Mouse (Mus musculus): ENCODE measurements around the gene Eno3. TPM values are rescaled to one million over a fixed set of nuclear protein-coding genes. Genes with fewer than 3 reads are reported as not detected.
A peak's percentile ranks its signal among the peaks of the same experiment; 100 is the strongest.

Eno3 gene
- polyA plus RNA-seq, 1 experiment = 75.8 TPM

DNA sequence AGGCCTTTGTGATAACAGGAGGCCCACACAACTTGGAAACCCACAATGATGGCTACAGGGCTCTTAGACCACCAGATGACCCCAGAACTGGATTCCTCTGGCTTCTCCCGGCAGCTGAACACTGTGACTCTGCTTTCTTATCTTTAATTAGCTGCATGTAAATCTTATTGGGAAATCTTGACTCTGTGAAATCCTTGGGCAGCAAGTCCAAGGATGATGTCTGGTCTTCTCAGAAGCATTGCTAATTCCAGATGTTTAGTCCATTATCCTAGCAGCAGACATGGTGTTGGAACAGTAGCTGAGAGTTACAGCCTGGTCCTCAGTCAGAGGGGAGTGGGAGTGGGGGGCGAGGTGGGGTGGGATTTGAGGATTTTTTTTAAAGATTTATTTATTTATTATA is 28.6 kb upstream of the Eno3 start:
- no peak overlapping the region for H3K27ac ChIP-seq (ENCODE audit: control insufficient read depth, insufficient read depth, low read length)
- WGBS = 94% methylated on average over 2 of the region's 2 CpGs
- H3K36me3 ChIP-seq (ENCODE audit: control insufficient read depth, insufficient read depth, low read length) = no peaks in the 10 kb centered on the region
- no peak overlapping the region for H3K4me3 ChIP-seq (ENCODE audit: control insufficient read depth, insufficient read depth, low read length)
- DNase-seq = no peak
- no peaks in the 10 kb centered on the region for H3K4me1 ChIP-seq (replicated peaks; ENCODE audit: control insufficient read depth, insufficient read depth, low read length)
- no peak for TF ChIP-seq POLR2A (IDR thresholded peaks at IDR 0.05; ENCODE audit: control insufficient read depth, extremely low read depth, insufficient read depth, low read length, poor library complexity)
- no peak for TF ChIP-seq CTCF (IDR thresholded peaks at IDR 0.05; ENCODE audit: borderline replicate concordance, control insufficient read depth, extremely low read depth, insufficient read depth, low read length, poor library complexity)
- no peaks in the 10 kb centered on the region for H3K27me3 ChIP-seq (ENCODE audit: control insufficient read depth, insufficient read depth, low read length)

DNA sequence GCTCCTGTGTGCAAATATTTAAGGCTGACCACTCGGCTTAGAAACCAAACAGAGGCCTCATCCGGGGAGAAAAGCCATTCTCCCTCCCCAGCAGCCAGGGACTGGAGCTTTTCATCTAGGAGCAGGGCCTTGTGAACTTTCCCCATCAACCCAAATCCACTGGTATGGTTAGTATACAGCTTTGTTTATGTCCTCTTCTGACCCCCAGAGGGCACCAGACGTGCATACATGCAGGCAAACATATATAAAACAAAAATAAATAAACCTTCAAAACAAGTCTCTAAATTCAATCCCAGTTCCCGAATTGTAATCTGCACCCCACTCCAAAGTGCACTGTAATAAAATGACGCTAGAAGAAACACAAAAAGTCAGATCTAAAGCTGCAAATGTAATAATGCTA is 27.4 kb upstream of the Eno3 start:
- peak; percentile 55 for DNase-seq
- no peak for TF ChIP-seq CTCF (IDR thresholded peaks at IDR 0.05; ENCODE audit: borderline replicate concordance, control insufficient read depth, extremely low read depth, insufficient read depth, low read length, poor library complexity)
- no peak for TF ChIP-seq POLR2A (IDR thresholded peaks at IDR 0.05; ENCODE audit: control insufficient read depth, extremely low read depth, insufficient read depth, low read length, poor library complexity)
- Histone ChIP-seq H3K27ac (ENCODE audit: control insufficient read depth, insufficient read depth, low read length) (no peak overlapping the region), H3K4me1 (replicated peaks; ENCODE audit: control insufficient read depth, insufficient read depth, low read length) (no peaks in the 10 kb centered on the region), H3K27me3 (ENCODE audit: control insufficient read depth, insufficient read depth, low read length) (no peaks in the 10 kb centered on the region), H3K36me3 (ENCODE audit: control insufficient read depth, insufficient read depth, low read length) (no peaks in the 10 kb centered on the region), H3K4me3 (ENCODE audit: control insufficient read depth, insufficient read depth, low read length) (no peak overlapping the region)
- WGBS = 62% methylated on average over 5 of the region's 5 CpGs

DNA sequence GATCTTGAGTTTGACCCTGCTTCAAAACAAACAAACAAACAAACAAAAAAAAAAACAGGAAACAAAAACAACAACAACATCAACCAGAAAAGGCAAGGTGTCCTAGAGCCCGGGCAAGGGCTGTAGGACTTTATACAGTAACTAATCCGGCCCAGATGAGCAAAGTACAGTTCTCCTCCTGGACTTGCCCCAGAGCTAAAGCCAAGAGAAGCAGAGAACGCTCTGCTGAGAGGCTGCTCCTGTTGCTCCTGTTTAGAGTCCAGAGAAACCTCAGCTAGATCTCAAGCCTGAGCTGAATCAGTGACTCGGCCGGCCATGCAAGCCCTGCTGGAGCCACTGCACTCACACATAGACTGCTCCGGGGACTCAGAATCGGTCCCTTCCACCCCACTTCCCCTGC is 26.9 kb upstream of the Eno3 start:
- DNase-seq = no peak
- TF ChIP-seq CTCF (IDR thresholded peaks at IDR 0.05; ENCODE audit: borderline replicate concordance, control insufficient read depth, extremely low read depth, insufficient read depth, low read length, poor library complexity) (no peak), POLR2A (IDR thresholded peaks at IDR 0.05; ENCODE audit: control insufficient read depth, extremely low read depth, insufficient read depth, low read length, poor library complexity) (no peak)
- no peaks in the 10 kb centered on the region for H3K4me1 ChIP-seq (replicated peaks; ENCODE audit: control insufficient read depth, insufficient read depth, low read length)
- H3K36me3 ChIP-seq (ENCODE audit: control insufficient read depth, insufficient read depth, low read length) = no peaks in the 10 kb centered on the region
- no peaks in the 10 kb centered on the region for H3K27me3 ChIP-seq (ENCODE audit: control insufficient read depth, insufficient read depth, low read length)
- no peak overlapping the region for H3K27ac ChIP-seq (ENCODE audit: control insufficient read depth, insufficient read depth, low read length)
- H3K4me3 ChIP-seq (ENCODE audit: control insufficient read depth, insufficient read depth, low read length) = no peak overlapping the region
- WGBS = 82% methylated on average over 7 of the region's 7 CpGs

DNA sequence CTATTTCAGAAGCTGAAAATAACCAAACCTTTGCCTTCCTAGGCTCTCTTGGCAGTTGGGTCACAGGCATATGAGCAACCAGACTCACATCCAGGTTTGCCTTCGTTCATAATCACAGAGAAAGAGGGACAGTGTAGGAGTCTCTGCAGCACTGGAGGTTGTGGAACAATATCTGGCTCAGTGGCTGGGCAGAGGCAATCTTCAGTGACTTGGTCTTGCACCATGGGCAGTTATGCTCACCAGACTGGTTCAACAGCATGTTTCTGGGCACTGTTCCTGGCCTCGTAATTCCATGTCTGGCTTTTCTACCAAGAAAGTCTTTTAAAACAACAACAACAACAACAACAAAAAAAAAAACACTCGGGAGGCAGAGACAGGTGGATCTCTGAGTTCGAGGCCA is 21.4 kb upstream of the Eno3 start:
- 91% methylated on average over 4 of the region's 4 CpGs for WGBS
- no peaks in the 10 kb centered on the region for H3K4me1 ChIP-seq (replicated peaks; ENCODE audit: control insufficient read depth, insufficient read depth, low read length)
- TF ChIP-seq CTCF (IDR thresholded peaks at IDR 0.05; ENCODE audit: borderline replicate concordance, control insufficient read depth, extremely low read depth, insufficient read depth, low read length, poor library complexity) = no peak
- TF ChIP-seq POLR2A (IDR thresholded peaks at IDR 0.05; ENCODE audit: control insufficient read depth, extremely low read depth, insufficient read depth, low read length, poor library complexity) = no peak

DNA sequence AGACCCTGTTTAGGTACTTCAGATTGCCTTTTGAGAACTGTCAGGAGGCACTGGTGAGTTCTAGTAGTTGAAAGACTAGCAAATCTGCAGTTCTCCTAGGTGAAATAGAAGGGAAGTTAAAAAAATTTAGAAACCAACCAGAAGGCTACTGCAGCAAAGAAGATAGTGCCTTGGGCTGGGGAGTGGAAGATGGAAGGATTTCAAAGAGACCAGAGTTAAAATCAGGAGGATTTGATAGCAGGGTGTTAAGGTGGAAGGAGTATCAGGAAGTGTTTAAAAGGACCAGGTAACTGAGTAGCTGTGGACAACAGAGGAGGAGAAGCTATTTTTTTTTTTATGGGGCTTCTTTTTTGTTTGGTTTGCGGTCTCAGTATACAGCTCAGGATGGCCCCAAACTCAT is 19.2 kb upstream of the Eno3 start:
- Histone ChIP-seq H3K27ac (ENCODE audit: control insufficient read depth, insufficient read depth, low read length) (no peak overlapping the region), H3K27me3 (ENCODE audit: control insufficient read depth, insufficient read depth, low read length) (no peaks in the 10 kb centered on the region), H3K36me3 (ENCODE audit: control insufficient read depth, insufficient read depth, low read length) (no peaks in the 10 kb centered on the region), H3K4me1 (replicated peaks; ENCODE audit: control insufficient read depth, insufficient read depth, low read length) (no peaks in the 10 kb centered on the region), H3K4me3 (ENCODE audit: control insufficient read depth, insufficient read depth, low read length) (no peak overlapping the region)
- WGBS = 100% methylated on average over 1 of the region's 1 CpGs
- DNase-seq = no peak
- TF ChIP-seq CTCF (IDR thresholded peaks at IDR 0.05; ENCODE audit: borderline replicate concordance, control insufficient read depth, extremely low read depth, insufficient read depth, low read length, poor library complexity) = no peak
- no peak for TF ChIP-seq POLR2A (IDR thresholded peaks at IDR 0.05; ENCODE audit: control insufficient read depth, extremely low read depth, insufficient read depth, low read length, poor library complexity)

More for the DNA sequence above, 21.4 kb upstream of the Eno3 start:
- H3K27ac ChIP-seq (ENCODE audit: control insufficient read depth, insufficient read depth, low read length) = no peak overlapping the region
- no peaks in the 10 kb centered on the region for H3K36me3 ChIP-seq (ENCODE audit: control insufficient read depth, insufficient read depth, low read length)
- H3K4me3 ChIP-seq (ENCODE audit: control insufficient read depth, insufficient read depth, low read length) = no peak overlapping the region
- no peaks in the 10 kb centered on the region for H3K27me3 ChIP-seq (ENCODE audit: control insufficient read depth, insufficient read depth, low read length)
- no peak for DNase-seq

DNA sequence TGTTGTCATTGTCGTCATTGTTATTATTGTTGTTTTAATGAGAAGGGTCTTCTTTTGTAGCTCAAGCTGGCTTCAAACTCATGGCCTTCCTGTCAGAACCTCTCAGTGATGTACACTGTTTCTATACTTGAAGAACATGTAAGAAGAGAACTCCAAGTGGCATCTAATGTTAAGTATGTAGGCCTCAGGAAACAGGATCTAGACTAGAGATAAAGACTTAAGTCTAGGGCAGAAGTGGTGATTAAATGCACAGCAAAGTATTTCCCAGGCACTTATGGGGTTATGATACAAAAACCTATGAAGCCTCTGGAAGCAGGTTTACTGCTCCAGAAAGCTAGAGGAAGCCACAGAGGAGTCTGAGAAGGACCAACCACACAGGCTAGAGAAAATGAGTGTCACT is 18.7 kb upstream of the Eno3 start:
- Histone ChIP-seq H3K4me1 (replicated peaks; ENCODE audit: control insufficient read depth, insufficient read depth, low read length) (no peaks in the 10 kb centered on the region), H3K27ac (ENCODE audit: control insufficient read depth, insufficient read depth, low read length) (no peak overlapping the region), H3K27me3 (ENCODE audit: control insufficient read depth, insufficient read depth, low read length) (no peaks in the 10 kb centered on the region), H3K36me3 (ENCODE audit: control insufficient read depth, insufficient read depth, low read length) (no peaks in the 10 kb centered on the region), H3K4me3 (ENCODE audit: control insufficient read depth, insufficient read depth, low read length) (no peak overlapping the region)
- WGBS = 90% methylated on average over 1 of the region's 1 CpGs
- no peak for DNase-seq
- no peak for TF ChIP-seq POLR2A (IDR thresholded peaks at IDR 0.05; ENCODE audit: control insufficient read depth, extremely low read depth, insufficient read depth, low read length, poor library complexity)
- TF ChIP-seq CTCF (IDR thresholded peaks at IDR 0.05; ENCODE audit: borderline replicate concordance, control insufficient read depth, extremely low read depth, insufficient read depth, low read length, poor library complexity) = no peak

DNA sequence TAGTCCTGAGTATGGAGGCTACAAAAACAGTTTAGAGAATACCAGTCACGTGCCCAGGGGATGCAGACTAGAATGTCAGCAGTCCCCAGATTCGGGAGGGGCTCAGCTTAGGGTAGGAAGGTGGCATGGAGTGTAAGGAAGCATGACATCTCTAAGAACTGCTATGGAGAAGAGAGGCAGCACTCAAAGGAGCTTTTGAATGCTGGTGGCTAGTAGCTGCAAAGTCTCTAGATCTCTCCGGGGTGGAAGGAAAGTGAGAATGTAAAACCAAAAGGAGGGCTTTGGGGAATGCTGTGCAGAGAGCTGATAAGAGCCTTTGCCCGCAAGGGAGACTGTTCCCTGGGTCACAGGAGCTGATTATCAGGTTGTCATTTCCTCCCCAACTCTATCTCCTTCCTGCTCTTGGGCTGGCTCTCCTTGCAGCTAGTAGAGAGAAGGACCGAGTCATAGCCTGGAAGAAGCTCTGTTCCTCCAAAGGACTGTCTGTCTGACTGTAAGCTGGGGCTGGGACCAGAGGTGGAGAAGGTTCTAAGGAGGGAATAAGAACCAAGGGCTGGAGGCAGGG is 18.2 kb upstream of the Eno3 start, which contains the start of gene Gp1ba:
Gp1ba (plus strand) TSS at position 409 of the 565 bp plus-strand sequence.
- no peak within 1 kb of the TSS for H3K27ac ChIP-seq (ENCODE audit: control insufficient read depth, insufficient read depth, low read length)
- 10% methylated on average over 5 of the region's 5 CpGs for WGBS

More for the DNA sequence above, 18.2 kb upstream of the Eno3 start, which contains the start of gene Gp1ba:
- DNase-seq = no peak
- no peak within 1 kb of the TSS for H3K4me3 ChIP-seq (ENCODE audit: control insufficient read depth, insufficient read depth, low read length)
- no peaks in the 10 kb centered on the region for H3K4me1 ChIP-seq (replicated peaks; ENCODE audit: control insufficient read depth, insufficient read depth, low read length)
- no peaks in the 10 kb centered on the region for H3K27me3 ChIP-seq (ENCODE audit: control insufficient read depth, insufficient read depth, low read length)
- no peaks in the 10 kb centered on the region for H3K36me3 ChIP-seq (ENCODE audit: control insufficient read depth, insufficient read depth, low read length)
- no peak for TF ChIP-seq CTCF (IDR thresholded peaks at IDR 0.05; ENCODE audit: borderline replicate concordance, control insufficient read depth, extremely low read depth, insufficient read depth, low read length, poor library complexity)
- TF ChIP-seq POLR2A (IDR thresholded peaks at IDR 0.05; ENCODE audit: control insufficient read depth, extremely low read depth, insufficient read depth, low read length, poor library complexity) = no peak

Measured in thymus, adult 2 months (tissue).